Mouse (Mus musculus) spleen, adult 2 months (tissue): ENCODE data around the gene Alg11. TPM values are rescaled to one million over a fixed set of nuclear protein-coding genes. Genes with fewer than 3 reads are reported as not detected.
A peak's percentile ranks its signal among the peaks of the same experiment; 100 is the strongest.

Experiments used
- DNase-seq, 2 experiments: peaks; one replicate each; pipeline versions ENCODE4 v3.0.0 to v3.0.0-alpha.2; 2012 to 2021; ENCODE audit warnings: low spot score in 2 of 2, low read depth in 1 of 2
- H3K27ac ChIP-seq: fragments of 200-500 bp; 2 replicates; pipeline ENCODE4 v1.5.1; 2012; ENCODE audit warnings: low read length, inconsistent platforms; ENCODE audit not compliant: insufficient read depth
- H3K27me3 ChIP-seq: fragments of 200-500 bp; 2 replicates; pipeline ENCODE4 v1.6.1; 2012; ENCODE audit warnings: mild to moderate bottlenecking, moderate library complexity, low read length, inconsistent platforms; ENCODE audit not compliant: control insufficient read depth, insufficient read depth
- H3K36me3 ChIP-seq: fragments of 200-500 bp; 2 replicates; pipeline ENCODE4 v1.6.1; 2012; ENCODE audit warnings: mild to moderate bottlenecking, low read length, inconsistent platforms; ENCODE audit not compliant: control insufficient read depth, insufficient read depth
- H3K4me1 ChIP-seq: fragments of 200-500 bp; 2 replicates; pipeline ENCODE4 v1.6.1; 2011; ENCODE audit warnings: inconsistent platforms; ENCODE audit not compliant: control insufficient read depth, insufficient read depth, insufficient read length
- H3K4me3 ChIP-seq: fragments of 200-500 bp; 2 replicates; pipeline ENCODE4 v1.5.1; 2011; ENCODE audit warnings: mild to moderate bottlenecking, inconsistent platforms; ENCODE audit not compliant: insufficient read depth, insufficient read length; ENCODE audit errors: extremely low read depth
- CTCF ChIP-seq: fragments of 200-500 bp; IDR thresholded peaks from 2 replicates; pipeline ENCODE4 v1.5.1; 2011; ENCODE audit warnings: mild to moderate bottlenecking, inconsistent platforms; ENCODE audit not compliant: insufficient read depth, insufficient read length, insufficient replicate concordance; ENCODE audit errors: extremely low read depth
- POLR2A ChIP-seq: fragments of 200-500 bp; IDR thresholded peaks from 2 replicates; pipeline ENCODE4 v1.6.1; 2011; ENCODE audit warnings: low read depth, low read length, inconsistent platforms
- WGBS: fragments of 180-500 bp; shearing (Covaris S2); methylation state at CpG from one replicate; pipeline ENCODE4 v1.1.7; 2018; 5-methylcytosine and 5-hydroxymethylcytosine counted together
- polyA plus RNA-seq: library from polyadenylated mRNA; depleted of rRNA; stranded (reverse); fragments of >200 nt; gene quantifications from 2 replicates; pipeline ENCODE4 v1.2.3, GENCODE M21; 2012

Alg11 gene
- polyA plus RNA-seq, 1 experiment, result 2.3 TPM

- Histone ChIP-seq H3K27ac (no peak overlapping the region), H3K27me3 (no peaks in the 10 kb centered on the region), H3K4me3 (no peak overlapping the region), H3K4me1 (no peaks in the 10 kb centered on the region), H3K36me3 (no peaks in the 10 kb centered on the region)
- TF ChIP-seq CTCF (peak; percentile 46; the same call in 1 of the 2 replicates), POLR2A (no peak)
- peak in 1 of 2 experiments; percentile 30 for DNase-seq
- WGBS, result 82% methylated on average over 2 of the region's 2 CpGs
Measured at GRCm38 (mm10) chr8:22047699-22048464, 12.6 kb upstream of the Alg11 start.

DNA sequence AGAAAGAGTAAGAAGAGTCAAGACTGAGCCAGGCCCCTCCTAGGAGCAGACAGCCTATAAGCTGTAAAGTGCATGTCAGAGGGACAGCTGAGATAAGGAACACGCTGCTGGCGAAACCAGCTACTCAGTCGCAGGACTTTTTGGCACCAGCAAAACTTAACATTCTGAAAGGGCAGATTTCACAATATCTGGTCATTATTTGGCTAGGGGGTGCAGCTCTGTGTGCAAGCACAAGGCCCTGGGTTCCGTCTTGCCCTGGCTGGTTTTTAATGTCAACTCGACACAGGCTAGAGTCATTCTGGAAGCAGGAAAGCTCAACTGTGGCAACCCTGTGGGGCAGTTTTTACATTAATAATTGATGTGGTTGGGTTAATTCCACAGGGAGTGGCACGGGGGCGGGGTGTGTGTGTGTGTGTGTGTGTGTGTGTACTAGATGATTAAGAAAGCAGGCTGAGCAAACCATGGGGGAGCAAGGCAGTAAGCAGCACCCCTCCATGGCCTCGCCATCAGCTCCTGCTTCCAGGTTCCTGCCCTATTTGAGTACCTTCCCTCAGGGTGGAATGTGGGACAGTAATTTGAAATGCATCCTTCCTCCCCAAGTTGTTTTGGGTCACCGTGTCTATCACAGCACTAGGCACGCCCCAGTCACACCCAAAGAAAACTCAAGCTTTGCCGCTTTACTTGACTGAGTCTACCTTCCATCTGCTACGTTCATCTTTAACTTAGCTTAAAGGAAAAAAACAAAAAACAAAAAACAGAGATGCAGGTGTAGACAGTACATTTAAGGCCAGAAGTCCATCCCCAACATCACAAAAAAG lies 5.6 kb upstream of the Alg11 start:
- Histone ChIP-seq H3K27me3 (peaks cover 1% of the 10 kb centered on the region; the same call in 1 of the 2 replicates), H3K4me3 (no peak overlapping the region), H3K36me3 (no peaks in the 10 kb centered on the region), H3K4me1 (no peaks in the 10 kb centered on the region), H3K27ac (no peak overlapping the region)
- TF ChIP-seq POLR2A (no peak), CTCF (no peak)
- DNase-seq, result no peak
- WGBS, result 74% methylated on average over 12 of the region's 12 CpGs

DNA sequence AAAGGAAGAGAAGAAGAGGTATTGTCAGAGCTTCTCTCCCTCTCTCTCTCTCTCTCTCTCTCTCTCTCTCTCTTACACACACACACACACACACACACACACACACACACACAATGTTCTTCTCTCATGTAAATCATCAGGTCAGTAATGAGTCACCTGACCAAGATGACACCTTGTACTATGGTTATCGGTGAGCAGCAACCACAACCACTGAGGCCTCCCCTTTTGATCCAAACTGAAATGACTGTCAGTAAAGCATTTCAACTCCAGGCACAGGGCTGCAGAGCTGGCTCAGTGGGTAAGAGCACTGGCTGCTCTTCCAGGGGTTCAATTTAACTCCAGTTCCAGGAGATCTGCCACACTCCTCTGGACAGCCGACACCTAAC lies 5.0 kb upstream of the Alg11 start:
- no peak for TF ChIP-seq CTCF
- no peak for TF ChIP-seq POLR2A
- 85% methylated on average over 2 of the region's 2 CpGs for WGBS
- Histone ChIP-seq H3K36me3 (no peaks in the 10 kb centered on the region), H3K27me3 (peaks cover 4% of the 10 kb centered on the region; the same call in 1 of the 2 replicates), H3K4me3 (no peak overlapping the region), H3K27ac (no peak overlapping the region), H3K4me1 (no peaks in the 10 kb centered on the region)
- no peak for DNase-seq

- WGBS, result 72% methylated on average over 3 of the region's 3 CpGs
- H3K27ac ChIP-seq, result no peak overlapping the region
- H3K36me3 ChIP-seq, result no peaks in the 10 kb centered on the region
- TF ChIP-seq POLR2A (no peak), CTCF (no peak)
- no peaks in the 10 kb centered on the region for H3K4me1 ChIP-seq
- no peak overlapping the region for H3K4me3 ChIP-seq
- no peak for DNase-seq
- H3K27me3 ChIP-seq, result peaks cover 4% of the 10 kb centered on the region; the same call in 1 of the 2 replicates
Measured at GRCm38 (mm10) chr8:22056850-22057249, 3.7 kb upstream of the Alg11 start.

GRCm38 (mm10) chr8:22058368-22058767 lies 2.2 kb upstream of the Alg11 start:
- H3K27ac ChIP-seq, result no peak overlapping the region
- DNase-seq, result no peak
- TF ChIP-seq POLR2A (no peak), CTCF (no peak)
- H3K27me3 ChIP-seq, result peaks cover 4% of the 10 kb centered on the region; the same call in 1 of the 2 replicates
- 70% methylated on average over 9 of the region's 9 CpGs for WGBS
- no peaks in the 10 kb centered on the region for H3K4me1 ChIP-seq
- H3K4me3 ChIP-seq, result no peak overlapping the region
- peaks cover 2% of the 10 kb centered on the region; the same call in 1 of the 2 replicates for H3K36me3 ChIP-seq

DNA sequence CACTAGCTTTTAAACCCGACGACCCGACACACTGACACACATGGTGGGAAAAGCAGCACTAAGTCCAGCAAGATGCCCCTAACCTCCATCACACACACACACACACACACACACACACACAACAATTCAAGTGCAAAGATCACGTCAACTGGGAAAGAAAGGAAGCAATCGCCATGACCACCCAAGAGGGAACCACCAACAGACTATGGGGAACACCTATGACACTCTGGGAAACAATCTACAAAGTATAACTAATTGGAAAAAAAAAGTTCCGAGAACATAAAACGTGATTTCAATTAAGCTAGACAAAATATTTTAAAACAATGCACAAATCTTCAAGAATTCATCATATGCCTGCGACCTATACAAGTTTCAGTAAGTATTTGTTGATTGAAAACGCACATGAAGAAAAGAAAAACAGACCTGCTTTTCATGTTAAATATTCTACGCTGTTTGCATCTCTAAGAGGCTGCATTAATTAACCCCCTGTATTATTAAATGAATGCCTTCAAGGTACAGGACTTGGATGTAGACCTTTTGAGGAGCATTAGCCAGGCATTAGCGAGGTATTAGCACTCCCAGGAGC lies 1.3 kb upstream of the Alg11 start:
- Histone ChIP-seq H3K27me3 (peaks cover 4% of the 10 kb centered on the region; the same call in 1 of the 2 replicates), H3K4me1 (no peaks in the 10 kb centered on the region), H3K4me3 (no peak overlapping the region), H3K36me3 (peaks cover 2% of the 10 kb centered on the region; the same call in 1 of the 2 replicates), H3K27ac (no peak overlapping the region)
- TF ChIP-seq POLR2A, result no peak
- TF ChIP-seq CTCF, result no peak
- 39% methylated on average over 11 of the region's 11 CpGs for WGBS
- DNase-seq, result no peak
